Mouse (Mus musculus): ENCODE data around the gene Ampd2. TPM values are rescaled to one million over a fixed set of nuclear protein-coding genes. Genes with fewer than 3 reads are reported as not detected.

Gene Ampd2
- total RNA-seq, 1 experiment from 2014 or later, result 45.3 TPM

- ATAC-seq (replicated peaks in 1 of 2; ENCODE audit: insufficient read depth in 1 of 2, low FRiP score in 2 of 2, low TSS enrichment in 1 of 2, low read depth in 1 of 2, poor library complexity in 2 of 2, severe bottlenecking in 2 of 2), result no peak
Observed at GRCm38 (mm10) chr3:108083161-108083560, 3.3 kb downstream of the Ampd2 start.

DNA sequence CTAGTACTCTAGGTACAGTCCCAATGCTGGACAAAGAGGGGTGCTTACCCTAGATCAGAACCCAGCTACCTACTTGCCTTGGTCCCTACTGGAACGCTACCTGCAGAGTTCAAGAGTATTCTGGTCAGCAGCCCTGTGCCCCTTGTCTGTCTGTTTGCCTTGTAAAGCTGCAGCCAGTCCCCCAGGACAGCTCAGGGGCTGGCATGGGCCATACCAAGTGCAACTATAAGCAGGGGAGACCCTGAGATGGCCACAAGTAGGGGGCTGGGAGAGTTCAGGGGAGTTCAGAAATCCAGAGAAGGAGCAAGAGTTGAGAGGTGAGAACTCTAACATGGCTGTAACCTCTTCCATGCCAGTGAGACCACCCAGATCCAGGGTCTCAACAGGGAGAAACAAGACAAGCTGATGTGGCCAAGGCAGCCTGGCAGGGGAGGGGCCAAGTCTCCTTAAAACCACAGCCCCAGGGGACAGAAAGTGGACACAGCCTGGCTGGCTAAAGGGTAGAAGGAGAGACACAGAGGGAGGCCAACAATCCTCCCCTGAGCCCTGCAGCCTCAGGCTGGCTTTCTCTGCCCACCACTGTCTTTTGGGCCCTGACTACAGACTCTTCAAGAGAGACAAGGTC, 4.1 kb downstream of the Ampd2 start:
- no peak for ATAC-seq (replicated peaks in 1 of 2; ENCODE audit: insufficient read depth in 1 of 2, low FRiP score in 2 of 2, low TSS enrichment in 1 of 2, low read depth in 1 of 2, poor library complexity in 2 of 2, severe bottlenecking in 2 of 2)

- ATAC-seq (replicated peaks in 1 of 2; ENCODE audit: insufficient read depth in 1 of 2, low FRiP score in 2 of 2, low TSS enrichment in 1 of 2, low read depth in 1 of 2, poor library complexity in 2 of 2, severe bottlenecking in 2 of 2), result no peak
Observed at GRCm38 (mm10) chr3:108081681-108082080, 4.8 kb downstream of the Ampd2 start.

- no peak for ATAC-seq (replicated peaks in 1 of 2; ENCODE audit: insufficient read depth in 1 of 2, low FRiP score in 2 of 2, low TSS enrichment in 1 of 2, low read depth in 1 of 2, poor library complexity in 2 of 2, severe bottlenecking in 2 of 2)
Observed at GRCm38 (mm10) chr3:108076836-108077235, 9.6 kb downstream of the Ampd2 start.

DNA sequence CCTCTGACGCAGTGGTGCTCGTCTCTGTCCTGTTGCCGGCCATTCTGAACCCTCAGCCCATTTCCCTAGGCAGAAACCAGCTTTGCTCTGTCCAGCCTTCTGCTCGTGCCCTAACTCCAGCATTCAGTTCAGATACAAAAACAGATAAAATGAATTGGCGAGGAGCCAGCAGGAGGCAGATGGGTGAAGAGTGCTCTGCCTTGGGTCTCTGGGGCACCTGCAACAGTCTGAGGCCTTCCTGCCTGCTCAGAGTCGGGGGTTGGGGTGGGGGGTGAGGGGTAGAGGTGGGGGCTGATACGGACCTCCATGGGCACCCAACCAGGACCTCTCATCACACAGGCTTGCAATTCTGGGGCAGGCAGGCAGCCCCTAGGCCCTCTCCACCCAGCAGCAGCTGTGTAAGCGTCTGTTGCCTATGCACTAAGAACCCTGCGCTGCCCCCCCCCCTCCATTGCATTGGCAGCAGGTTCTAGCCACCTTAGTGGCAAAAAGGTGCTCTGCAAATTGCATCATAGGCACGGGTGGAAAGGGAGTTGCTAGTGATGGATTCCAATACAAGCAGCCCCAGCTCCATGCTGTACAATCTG, 13.4 kb downstream of the Ampd2 start:
- ATAC-seq (replicated peaks in 1 of 2; ENCODE audit: insufficient read depth in 1 of 2, low FRiP score in 2 of 2, low TSS enrichment in 1 of 2, low read depth in 1 of 2, poor library complexity in 2 of 2, severe bottlenecking in 2 of 2), result no peak

DNA sequence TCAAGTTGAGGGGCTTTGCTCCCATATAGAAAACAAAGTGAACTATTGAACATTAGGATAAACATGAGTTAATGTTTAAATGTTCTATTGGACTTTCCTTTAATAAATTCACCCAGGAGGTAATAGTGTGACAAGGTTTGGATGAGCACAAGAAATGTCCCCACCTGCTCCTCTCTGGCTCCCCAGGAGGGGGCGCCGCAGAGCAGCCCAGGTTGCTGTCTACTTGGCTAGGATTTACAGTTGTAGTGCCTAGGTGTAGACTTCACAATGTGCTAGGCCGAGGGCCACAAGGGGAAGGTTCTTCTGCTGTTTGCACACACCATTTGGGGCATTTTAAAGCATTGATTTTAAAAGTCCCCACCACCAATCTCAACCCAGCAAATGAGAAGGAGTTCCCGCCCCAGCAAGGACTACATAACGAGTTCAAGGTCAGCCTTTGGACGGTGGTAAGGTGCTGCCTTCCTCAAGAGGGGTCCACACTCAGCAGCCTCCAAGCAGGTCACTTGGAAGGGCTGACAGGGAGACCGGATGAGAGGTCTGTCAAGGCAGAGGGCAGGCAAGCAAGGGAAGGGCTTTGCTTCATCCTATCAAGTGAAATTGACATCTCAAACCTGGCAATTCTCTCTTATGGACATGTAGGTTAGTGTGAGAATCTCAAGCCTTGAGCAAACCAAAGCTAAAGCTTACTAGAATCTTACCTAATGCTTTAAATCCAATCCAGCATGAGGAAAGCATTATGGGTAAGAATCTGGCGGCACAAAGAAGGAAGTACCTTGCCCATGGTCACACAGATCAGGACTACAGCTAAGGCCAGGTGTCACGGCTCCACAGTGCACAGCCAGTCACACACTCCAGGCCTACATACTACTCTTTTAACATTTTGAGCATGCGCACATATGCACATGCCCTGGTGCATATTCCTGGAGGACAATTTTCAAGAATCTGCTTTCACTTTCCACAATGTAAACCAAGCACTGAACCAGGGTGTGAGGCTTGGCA, 15.9 kb downstream of the Ampd2 start:
- ATAC-seq (replicated peaks in 1 of 2; ENCODE audit: insufficient read depth in 1 of 2, low FRiP score in 2 of 2, low TSS enrichment in 1 of 2, low read depth in 1 of 2, poor library complexity in 2 of 2, severe bottlenecking in 2 of 2), result peak; percentile 66 to 79; a peak in 3 of 4 replicates

DNA sequence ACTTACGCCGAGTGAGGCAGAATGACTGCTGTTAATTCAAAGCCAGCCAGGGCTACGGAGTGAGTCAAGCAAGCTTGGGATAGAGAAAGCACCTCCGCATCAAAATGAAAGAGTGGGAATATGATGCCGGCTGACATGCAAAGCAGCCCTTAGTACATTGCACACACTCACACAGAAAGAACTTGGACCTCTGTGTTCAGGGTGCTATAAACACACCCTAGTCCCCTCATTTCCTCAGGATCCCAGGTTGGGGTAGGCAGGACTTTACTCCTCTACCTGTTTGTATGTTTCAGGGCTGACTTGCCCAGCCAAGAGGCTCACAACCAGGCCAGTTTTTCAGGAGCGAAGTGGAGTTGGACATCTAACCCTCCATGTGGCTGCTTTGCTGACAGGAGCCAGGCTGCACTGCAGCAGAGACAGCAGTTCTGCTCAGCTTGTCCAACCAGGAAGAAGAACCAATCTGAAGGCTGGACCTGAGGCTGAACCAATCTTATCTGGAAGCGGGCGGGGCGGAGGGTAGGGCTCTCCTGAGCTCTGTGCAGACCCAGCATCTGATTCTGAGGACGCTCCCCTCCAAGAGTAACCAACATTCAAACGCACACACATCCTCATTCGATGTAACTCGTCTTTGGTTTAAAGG, 17.1 kb downstream of the Ampd2 start:
- ATAC-seq (replicated peaks in 1 of 2; ENCODE audit: insufficient read depth in 1 of 2, low FRiP score in 2 of 2, low TSS enrichment in 1 of 2, low read depth in 1 of 2, poor library complexity in 2 of 2, severe bottlenecking in 2 of 2), result no peak

DNA sequence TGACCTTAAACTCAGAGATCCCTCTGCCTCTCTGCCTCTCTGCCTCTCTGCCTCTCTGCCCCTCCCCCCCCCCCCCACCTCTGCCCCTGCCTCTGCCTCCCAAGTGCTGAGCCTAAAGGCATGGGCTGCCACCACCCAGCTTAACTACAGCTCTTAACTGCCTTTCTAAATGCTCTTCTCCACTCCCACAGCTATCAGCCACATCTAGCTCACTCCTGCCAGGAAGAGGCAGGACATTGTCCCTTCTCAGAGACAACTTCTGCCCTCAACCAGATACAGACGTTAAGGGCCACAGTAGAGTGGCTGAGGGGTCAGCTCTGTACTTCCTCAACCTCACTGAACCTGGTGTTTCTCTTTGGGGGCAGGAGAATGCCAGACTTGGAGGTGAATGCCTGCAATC, 17.6 kb downstream of the Ampd2 start:
- no peak for ATAC-seq (replicated peaks in 1 of 2; ENCODE audit: insufficient read depth in 1 of 2, low FRiP score in 2 of 2, low TSS enrichment in 1 of 2, low read depth in 1 of 2, poor library complexity in 2 of 2, severe bottlenecking in 2 of 2)

- no peak for ATAC-seq (replicated peaks in 1 of 2; ENCODE audit: insufficient read depth in 1 of 2, low FRiP score in 2 of 2, low TSS enrichment in 1 of 2, low read depth in 1 of 2, poor library complexity in 2 of 2, severe bottlenecking in 2 of 2)
Observed at GRCm38 (mm10) chr3:108067370-108067934, 19.0 kb downstream of the Ampd2 start.

DNA sequence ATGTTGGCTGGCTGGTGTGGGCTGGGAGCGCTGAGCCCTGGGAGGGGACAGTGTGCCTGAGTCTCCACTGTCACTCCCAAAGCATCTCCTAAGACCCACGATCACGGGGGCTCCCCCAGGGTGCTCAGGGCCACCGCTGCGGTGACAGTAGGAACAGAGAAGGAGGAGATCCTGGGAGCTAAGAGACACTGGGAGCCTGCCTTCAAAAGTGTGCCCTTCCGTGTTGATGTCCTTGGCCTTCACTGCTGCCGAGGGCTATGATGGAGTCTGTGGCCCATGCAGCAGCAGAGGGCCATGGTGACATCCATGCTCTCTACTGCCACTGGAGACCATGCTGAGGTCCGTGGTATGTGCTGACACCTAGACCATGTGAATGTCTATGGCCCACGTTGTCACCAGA, 20.9 kb downstream of the Ampd2 start:
- ATAC-seq (replicated peaks in 1 of 2; ENCODE audit: insufficient read depth in 1 of 2, low FRiP score in 2 of 2, low TSS enrichment in 1 of 2, low read depth in 1 of 2, poor library complexity in 2 of 2, severe bottlenecking in 2 of 2), result no peak

- no peak for ATAC-seq (replicated peaks in 1 of 2; ENCODE audit: insufficient read depth in 1 of 2, low FRiP score in 2 of 2, low TSS enrichment in 1 of 2, low read depth in 1 of 2, poor library complexity in 2 of 2, severe bottlenecking in 2 of 2)
Observed at GRCm38 (mm10) chr3:108064672-108065071, 21.8 kb downstream of the Ampd2 start.

GRCm38 (mm10) chr3:108062648-108063047, 23.8 kb downstream of the Ampd2 start:
- ATAC-seq (replicated peaks in 1 of 2; ENCODE audit: insufficient read depth in 1 of 2, low FRiP score in 2 of 2, low TSS enrichment in 1 of 2, low read depth in 1 of 2, poor library complexity in 2 of 2, severe bottlenecking in 2 of 2), result no peak

GRCm38 (mm10) chr3:108061420-108061819, 25.0 kb downstream of the Ampd2 start:
- peak; percentile 63 to 73 for ATAC-seq (replicated peaks in 1 of 2; ENCODE audit: insufficient read depth in 1 of 2, low FRiP score in 2 of 2, low TSS enrichment in 1 of 2, low read depth in 1 of 2, poor library complexity in 2 of 2, severe bottlenecking in 2 of 2)

DNA sequence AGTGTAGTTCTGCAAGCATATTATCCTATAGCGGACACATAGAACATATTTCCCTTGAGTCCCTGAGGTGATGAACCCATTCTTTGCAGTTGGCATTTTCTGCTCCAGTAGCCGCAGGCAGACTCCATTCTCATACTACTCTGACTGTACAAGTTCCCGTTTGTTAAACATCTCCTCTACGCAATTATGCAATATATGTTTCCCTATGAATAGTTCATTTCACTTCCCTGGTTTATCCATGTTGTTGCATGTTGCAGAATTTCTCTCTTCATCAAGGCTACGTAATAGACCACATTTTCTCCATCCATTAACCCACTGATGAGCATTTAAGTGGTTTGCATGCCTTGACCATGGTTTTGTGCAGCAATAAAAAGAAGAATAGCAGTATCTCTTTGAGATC, 36.0 kb downstream of the Ampd2 start:
- ATAC-seq (replicated peaks in 1 of 2; ENCODE audit: insufficient read depth in 1 of 2, low FRiP score in 2 of 2, low TSS enrichment in 1 of 2, low read depth in 1 of 2, poor library complexity in 2 of 2, severe bottlenecking in 2 of 2), result peak in 1 of 2 experiments; percentile 36; a peak in 1 of 4 replicates

DNA sequence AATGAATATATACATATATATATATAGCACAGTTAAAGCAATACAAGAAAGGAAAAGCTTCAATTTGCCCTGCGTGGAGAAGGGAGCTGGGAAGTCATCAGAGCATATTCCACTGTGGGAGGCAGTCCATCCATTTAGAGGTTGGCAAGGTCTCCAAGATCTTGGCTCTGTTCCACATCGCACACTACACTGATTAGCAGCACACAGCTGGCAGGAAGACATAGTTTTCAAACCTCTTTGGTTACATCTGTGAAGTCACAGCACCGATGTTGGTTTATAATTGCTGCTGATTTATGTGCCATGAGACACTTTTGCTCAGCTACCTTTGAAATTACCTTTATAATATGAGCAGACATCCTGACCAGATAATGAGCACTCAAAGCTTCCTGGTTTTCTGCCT, 38.1 kb downstream of the Ampd2 start:
- no peak for ATAC-seq (replicated peaks in 1 of 2; ENCODE audit: insufficient read depth in 1 of 2, low FRiP score in 2 of 2, low TSS enrichment in 1 of 2, low read depth in 1 of 2, poor library complexity in 2 of 2, severe bottlenecking in 2 of 2)

DNA sequence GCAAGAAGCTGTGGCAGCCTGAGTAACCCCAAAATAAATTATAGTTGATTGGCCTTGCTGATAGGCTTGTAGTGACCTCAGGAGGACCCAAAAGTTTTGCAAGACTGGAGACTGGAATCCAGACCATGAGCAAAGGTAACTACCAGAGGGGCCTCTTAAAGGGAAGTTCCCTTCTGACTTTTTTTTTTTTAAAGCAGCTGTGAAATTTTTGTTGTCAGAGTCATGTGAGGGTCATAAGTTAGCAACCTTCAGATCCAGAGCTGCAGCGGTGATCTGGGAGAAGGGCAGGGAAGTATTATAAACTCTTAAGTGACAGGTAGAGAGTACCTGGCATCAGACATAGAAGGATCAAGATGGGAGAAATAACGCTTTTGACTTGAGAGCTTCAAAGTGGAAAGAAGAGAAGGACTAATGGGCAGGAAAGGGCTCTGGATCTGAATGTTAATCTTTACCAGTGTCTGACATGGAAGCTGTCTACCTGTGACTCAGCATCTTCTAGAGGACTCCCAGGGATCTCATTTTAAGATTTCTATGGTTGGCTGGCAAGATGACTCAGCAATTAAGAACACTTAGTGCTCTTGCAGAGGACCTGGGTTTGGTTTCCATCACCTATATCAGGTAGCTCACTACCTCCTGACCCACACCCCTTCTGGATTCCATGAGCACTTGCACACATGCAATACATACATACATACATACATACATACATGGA, 39.4 kb downstream of the Ampd2 start:
- no peak for ATAC-seq (replicated peaks in 1 of 2; ENCODE audit: insufficient read depth in 1 of 2, low FRiP score in 2 of 2, low TSS enrichment in 1 of 2, low read depth in 1 of 2, poor library complexity in 2 of 2, severe bottlenecking in 2 of 2)
